Mouse (Mus musculus): ENCODE measurements around the gene Perp.

Perp gene

DNA sequence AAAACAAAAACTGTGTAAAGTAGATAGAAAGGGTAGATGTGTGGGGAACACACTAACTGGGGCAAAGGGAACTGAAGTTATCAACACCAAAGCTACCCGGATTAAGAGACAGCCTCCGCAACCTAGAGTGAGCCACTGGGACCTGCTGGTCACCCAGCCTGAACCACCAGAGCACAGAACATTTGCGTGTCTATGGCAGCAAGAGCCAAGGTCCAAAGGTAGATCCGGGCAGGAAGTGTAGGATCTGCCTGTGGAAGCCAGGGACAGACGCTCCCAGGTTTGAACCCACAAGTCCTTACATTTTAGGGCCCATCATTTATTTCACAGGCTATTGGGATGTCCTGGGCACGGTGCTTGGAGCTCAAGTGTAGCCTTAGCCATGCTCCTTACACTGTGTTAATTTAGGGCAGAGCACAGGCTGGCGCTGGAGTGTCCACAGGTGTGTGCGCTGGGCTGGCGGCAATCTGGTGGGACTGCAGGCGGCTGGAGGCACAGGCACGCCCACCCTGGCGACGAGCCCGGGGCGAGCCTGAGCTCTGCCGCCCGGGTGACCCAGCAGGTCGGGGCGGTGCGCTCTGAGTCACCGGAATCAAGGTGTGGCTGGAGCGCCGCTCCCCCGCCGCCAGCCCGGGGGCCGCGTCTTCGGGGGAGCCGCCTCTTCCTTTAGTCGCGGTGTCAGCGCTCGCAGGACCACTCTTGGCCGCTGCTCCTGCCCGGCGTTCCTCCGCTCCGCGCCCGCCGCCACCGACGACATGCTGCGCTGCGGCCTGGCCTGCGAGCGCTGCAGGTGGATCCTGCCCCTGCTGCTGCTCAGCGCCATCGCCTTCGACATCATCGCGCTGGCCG, at the start of gene Perp:
Gene Perp, plus strand, starts transcription at position 580 of the 846 bp plus-strand sequence.
- DNase-seq (ENCODE audit: low spot score in 2 of 2): peak in 1 of 2 experiments; percentile 21

DNA sequence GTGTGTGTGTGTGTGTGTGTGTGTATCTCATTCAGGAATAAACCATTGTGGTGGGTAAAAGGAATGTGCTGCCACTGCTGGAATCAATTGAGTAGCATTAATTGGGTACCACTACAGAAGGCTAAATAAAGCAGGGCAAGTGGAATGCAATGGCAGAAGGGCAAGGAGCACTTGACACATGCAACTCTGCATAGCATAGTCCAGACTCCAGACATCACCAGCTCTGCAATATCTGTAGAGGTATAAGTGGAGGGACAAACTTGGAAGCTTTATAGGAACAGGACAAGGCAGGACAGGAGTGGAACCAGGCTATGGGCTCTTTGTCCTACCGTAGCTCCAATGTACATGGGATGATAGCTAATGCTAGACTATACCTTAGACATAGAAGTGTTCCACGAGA, 33.1 kb upstream of the Perp start:
- no peak for DNase-seq (ENCODE audit: low spot score in 2 of 2)

GRCm38 (mm10) chr10:18816560-18816959, 28.3 kb upstream of the Perp start:
- DNase-seq (ENCODE audit: low spot score in 2 of 2): peak in 1 of 2 experiments; percentile 26

GRCm38 (mm10) chr10:18825143-18825542, 19.7 kb upstream of the Perp start:
- DNase-seq (ENCODE audit: low spot score in 2 of 2): no peak

DNA sequence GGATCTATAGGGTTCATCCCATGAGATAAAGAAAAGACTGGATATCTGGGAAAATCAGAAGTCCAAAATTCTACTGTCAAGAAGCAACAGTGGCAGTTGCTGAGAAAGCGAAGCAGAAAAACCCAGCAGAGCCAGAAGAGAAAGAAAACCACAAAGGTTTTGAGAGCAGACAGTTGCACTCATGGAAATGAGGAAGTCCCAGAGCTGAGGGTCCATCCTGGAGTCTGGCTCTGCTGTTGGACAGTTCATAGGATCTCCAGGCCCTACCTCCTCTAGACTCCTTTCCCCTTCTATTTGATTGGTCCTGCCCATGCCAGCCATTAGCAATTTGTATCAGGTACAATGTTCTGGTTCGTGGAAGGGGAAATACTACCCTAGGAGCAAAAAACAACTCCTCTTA, 18.7 kb upstream of the Perp start:
- no peak for DNase-seq (ENCODE audit: low spot score in 2 of 2)

DNA sequence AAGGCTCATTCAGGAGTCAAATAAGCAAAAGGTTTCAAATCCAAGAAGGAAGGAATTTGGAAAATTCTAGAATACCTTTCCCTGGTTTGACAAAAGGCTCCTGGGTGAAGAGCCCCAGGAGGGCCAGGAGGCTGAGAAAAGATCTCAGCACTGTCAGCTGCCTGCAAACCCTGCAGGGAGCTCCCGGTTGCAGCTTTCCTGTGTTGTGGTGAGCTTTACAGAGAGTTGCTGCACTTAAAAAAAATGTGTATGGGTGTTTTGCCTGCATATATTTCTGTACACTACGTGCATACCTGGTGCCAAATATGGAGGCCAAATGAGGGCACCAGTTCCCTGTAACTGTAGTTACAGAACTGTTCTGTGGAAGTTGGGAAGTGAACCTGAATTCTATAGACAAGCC, 16.9 kb upstream of the Perp start:
- DNase-seq (ENCODE audit: low spot score in 2 of 2): no peak

DNA sequence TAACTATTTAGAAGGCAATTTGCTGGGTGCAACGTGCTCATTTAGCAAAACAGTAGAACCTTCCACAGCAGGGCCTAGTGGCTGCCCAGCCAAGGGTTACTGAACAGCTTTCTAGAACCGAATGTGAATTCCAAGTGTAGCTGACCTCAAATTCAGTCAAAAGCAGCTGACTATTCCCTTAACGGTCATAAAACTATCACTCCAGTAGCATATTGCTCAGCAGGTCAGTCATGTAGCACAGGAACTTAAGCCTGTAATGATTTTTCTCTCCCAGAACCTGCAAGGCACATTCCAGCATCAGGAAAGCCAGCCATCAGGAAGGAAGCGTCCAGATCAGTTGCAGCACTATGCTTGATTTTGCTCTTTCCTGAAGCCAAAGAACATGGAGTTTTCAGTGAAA, 14.5 kb upstream of the Perp start:
- DNase-seq (ENCODE audit: low spot score in 2 of 2): no peak

DNA sequence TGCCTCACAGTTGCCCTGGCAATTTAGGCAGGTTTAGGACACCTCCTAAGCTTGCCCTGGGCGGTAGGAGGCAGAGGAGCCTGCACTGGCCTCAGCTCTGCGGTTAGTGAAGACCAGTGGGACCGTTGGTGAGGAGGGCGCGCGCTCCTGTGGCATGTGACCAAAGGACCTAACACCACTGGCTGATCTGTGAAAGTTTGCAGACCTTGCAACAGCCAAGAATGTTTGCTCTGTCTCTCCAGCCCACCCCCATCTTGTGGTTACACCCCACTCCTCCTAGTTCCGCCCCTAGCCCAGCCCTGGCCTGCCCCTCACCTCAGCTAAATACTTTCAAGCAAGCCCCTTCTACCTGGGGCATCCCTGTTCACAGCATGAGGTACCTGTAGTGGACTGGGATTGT, 13.0 kb upstream of the Perp start:
- DNase-seq (ENCODE audit: low spot score in 2 of 2): no peak

- DNase-seq (ENCODE audit: low spot score in 2 of 2): no peak
These were observed 10.4 kb upstream of the Perp start for GRCm38 (mm10) chr10:18834389-18834788.

GRCm38 (mm10) chr10:18835684-18836479, 8.9 kb upstream of the Perp start:
- DNase-seq (ENCODE audit: low spot score in 2 of 2): peak in 1 of 2 experiments; percentile 11

DNA sequence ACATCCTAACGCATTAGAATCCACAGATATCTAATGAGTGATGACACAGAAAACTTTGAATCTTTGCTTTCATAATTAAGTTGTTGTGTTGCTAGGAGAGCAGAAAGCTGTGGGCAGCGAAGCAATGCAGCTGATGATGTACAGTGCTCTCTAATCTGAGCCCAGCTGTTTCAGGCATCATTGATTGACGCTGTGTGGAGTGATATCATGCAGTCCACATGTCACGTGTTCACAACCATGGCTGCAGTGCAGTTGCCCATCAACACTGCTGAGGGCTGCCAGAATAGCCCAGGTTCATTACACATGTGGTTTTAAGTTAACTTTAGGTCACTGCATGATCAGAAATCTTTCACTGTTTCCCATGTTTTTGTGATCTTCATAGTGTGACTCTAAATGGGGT, 5.3 kb upstream of the Perp start:
- no peak for DNase-seq (ENCODE audit: low spot score in 2 of 2)

DNA sequence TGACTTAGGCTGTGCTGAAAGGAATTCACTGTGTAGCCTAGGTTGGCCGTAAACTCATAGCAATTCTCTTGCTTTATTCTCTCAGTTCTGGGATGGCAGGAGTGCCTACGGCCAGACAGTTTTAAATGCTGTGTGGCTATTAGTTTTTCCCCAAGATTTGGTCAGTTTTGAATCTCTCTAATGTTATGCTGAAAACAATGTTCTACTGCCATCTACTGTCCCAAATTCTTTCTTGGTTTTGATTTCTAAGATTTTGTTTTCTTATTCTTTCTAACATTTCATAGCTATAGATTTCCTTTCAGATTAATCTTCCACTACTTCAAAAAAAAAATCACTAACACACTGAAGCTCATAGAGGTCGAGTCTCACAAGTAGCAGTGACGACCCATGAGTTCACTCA, 4.1 kb upstream of the Perp start:
- DNase-seq (ENCODE audit: low spot score in 2 of 2): no peak

DNA sequence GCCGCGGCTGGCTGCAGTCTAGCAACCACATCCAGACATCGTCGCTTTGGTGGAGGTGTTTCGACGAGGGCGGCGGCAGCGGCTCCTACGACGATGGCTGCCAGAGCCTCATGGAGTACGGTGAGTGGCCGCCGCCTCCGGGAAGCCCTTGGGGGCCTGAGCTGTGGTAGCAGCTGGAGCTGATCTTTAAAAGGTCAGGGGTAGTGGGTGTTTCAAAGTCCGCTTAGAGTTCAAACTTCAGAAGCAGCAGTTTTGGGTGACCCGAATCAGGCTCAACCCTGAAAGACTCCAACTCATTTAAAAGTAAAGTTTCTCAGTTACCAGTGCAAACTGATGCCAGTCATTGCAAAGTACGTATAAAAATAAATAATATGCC, 455 bp downstream of the Perp start:
- DNase-seq (ENCODE audit: low spot score in 2 of 2): no peak

DNA sequence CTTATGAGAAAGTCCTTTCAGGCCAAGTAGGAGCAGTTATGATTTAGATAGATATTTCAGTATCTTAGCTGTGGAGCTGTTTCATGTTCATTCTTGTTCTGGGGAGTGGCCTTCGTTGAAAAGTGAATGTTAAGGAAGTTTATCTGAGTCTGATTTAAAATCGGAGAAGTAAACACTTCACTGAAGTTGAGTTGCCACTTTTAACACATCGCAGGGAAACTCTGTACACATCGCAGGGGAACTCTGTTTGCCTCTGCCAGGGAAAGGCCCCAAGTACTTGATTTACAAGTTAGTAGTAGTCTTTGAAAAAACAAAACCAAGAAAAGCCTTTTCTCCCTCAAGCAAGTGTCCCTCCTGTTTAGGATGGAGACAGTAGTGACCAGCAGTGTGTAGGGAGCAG, 891 bp downstream of the Perp start:
- DNase-seq (ENCODE audit: low spot score in 2 of 2): no peak

DNA sequence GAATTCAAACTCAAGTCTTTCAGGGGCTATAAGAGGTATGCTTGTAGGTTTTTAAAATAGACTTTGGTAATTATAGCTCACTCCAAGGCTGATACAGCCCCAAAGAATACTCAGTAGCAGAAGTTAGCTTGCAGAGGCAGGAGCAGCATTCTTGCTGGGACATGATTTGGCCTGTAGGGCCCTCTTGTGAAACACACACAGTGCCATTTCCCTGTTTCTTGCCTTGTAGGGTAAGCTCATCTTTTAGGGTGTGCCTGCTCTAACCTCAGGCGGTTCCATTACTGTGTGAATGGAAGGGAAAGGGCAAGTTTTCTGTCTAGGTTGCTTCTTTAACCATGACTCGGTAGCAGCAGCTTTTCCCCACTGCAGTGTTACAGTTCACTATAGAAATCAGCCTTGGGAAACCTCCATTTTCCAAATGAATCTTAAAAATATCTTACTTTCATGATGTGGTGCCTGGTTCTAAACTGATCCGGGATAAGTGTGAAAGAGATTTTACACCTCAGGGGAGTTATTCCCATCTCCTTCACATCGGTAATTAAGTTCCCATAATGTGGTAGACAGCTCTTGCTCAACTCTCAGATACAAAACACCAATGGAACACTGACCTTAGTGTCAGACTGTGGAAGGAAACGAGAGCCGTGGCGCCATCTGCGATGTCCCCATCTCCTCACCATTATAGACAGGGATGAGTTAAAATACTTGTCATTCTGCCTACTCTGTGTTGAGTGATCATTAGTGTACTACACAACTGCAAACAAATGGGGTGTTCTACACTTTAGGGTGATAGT, 1.8 kb downstream of the Perp start:
- DNase-seq (ENCODE audit: low spot score in 2 of 2): no peak

- DNase-seq (ENCODE audit: low spot score in 2 of 2): no peak
These were observed 5.4 kb downstream of the Perp start for GRCm38 (mm10) chr10:18850177-18850576.

GRCm38 (mm10) chr10:18853417-18853816, 8.6 kb downstream of the Perp start:
- no peak for DNase-seq (ENCODE audit: low spot score in 2 of 2)

GRCm38 (mm10) chr10:18857244-18857643, 12.4 kb downstream of the Perp start:
- no peak for DNase-seq (ENCODE audit: low spot score in 2 of 2)

DNA sequence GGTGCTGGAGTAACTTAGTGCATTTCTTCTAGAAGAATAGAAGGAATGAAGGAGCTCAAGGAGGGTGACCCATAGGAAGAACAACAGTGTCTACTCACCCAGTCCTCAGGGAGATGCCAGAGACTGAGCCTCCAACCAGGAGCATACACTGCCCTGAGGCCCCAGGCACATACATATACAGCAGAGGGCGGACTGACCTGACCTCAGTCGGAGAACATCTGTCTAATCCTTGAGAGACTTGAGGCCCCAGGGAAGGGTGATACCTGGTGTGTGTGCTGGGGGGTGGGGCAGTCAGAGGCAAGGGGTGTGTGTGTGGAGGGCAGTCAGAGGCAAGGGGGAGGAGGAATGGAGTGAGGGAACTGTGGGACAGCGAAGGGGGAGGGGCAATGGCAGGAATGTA, 14.8 kb downstream of the Perp start:
- DNase-seq (ENCODE audit: low spot score in 2 of 2): no peak

DNA sequence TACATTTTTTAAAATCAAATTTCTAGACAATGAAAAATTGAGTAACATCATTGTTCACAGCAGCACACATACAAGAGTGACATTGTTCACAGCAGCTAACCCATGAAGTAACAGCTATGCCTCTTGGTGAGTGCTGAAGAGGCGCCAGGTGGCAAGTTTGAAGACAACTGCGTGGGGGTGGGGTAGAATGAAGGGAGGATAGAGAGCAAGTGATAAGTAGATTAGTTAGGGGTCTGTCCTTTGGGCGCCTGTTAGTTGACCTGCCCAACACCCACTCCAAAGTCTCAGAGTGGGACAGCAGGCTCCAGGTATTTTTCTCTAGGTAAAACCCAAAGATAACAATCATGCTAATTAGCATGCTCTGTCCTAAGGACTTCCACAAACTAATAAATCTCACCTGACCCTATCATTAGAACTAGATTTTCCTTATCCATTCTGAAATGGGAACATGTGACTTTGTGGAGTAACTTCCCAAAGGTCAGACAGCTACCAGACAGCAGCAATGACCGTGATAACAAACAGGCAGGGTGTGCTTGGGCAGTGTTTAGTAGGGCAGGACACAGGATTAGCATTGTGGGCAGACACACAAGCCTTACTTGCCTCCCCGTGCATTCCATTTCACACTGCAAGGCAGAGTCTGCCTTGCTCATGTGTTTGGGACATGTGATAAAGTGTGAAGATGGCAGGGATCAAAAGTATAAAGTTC, 15.5 kb downstream of the Perp start:
- no peak for DNase-seq (ENCODE audit: low spot score in 2 of 2)

DNA sequence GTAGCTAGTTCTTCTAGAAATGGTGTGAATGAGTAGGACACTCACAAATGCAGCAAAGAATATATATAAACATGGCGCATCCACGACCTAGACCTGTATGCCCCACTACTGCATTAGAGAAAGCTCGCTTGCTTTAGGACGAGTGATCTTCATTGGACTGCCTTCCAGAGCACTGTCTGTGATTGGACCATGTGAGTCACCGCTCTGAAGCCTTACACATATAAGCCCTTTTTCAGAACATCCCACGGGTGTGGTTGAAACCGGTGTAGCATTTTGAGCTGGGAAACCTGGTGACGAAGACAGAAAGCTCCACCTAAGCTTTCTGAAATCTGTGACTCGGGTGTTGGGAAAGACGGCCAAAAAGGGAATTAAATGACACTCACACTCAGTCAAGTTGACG, 16.0 kb downstream of the Perp start:
- DNase-seq (ENCODE audit: low spot score in 2 of 2): no peak

DNA sequence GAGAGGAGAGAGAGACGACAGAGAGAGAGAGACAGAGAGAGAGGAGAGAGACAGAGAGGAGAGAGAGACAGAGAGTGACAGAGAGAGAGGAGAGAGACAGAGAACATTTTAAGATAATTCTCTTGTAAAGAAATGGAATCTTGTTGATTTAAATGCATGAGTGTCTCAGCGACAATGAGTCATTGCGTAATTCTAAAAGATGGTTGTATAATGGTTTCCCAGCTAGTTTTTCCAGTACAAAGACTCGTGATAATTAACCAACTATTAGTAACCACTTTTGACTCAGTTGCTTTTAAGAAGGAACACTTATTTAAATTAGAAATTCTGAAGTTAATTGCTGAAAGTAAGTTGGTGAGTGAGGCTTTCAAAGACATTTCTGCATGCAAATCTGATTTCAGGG, 16.6 kb downstream of the Perp start:
- DNase-seq (ENCODE audit: low spot score in 2 of 2): no peak

All from cerebellum, postnatal 4 days (tissue).